Mouse (Mus musculus): ENCODE measurements around the gene Far1.
A peak's percentile ranks its signal among the peaks of the same experiment; 100 is the strongest.

Gene Far1

DNA sequence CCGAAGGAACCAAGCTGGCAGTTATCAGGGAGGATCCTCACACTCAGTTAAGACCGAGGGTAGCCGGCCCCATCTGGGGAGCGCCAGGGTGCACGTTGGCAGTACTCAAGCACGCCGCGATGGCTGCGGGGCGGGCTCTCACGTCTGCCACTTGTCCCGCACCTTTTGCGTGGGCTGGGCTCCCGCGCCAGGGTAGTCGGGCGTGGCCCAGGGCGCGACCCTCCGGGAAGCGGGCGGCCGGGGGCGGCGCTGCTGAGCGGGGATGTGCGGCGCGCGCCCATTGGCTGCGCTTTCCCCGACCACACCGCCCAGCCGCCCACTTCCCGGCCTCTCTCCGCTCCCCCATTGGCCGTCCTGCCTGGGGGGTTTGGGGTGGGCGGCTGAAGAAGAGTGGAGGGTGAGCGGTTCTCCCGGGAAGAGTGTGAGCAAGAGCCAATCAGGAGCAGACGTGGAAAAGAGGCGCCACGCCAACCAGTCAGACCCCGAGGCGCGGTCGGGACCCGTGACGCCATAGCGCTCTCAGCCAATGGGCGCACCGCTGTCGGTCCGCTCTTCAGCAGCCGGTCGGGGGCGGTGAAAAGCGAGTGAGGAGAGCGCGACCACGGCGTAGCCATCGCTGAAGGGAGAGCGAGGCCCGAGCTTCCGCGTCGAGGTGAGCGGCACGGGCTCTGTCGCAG is at the start of gene Far1:
Gene Far1 (plus strand): TSS at position 549 of the 677 bp plus-strand sequence.
- peak; percentile 87 to 92 for DNase-seq (ENCODE audit: low spot score in 2 of 2)

DNA sequence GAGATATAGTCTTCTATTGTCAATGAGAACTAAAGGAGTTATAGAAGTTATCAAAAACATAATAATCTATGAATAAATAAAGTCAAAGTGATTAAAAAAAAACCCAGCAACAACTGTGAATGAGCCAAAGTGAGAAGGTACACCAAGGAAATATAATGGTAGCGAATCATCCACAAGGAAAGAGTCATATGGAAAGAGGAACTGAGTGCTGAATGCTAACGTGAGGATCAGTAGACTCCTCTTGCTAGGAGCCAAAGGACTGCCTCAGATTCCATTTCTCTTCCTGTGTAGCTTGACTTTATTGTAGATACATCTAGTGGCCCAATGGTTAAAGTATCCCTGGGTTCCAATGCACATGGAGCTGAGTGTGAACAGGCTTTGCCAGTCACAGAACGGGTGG is 45.3 kb upstream of the Far1 start:
- no peak for DNase-seq (ENCODE audit: low spot score in 2 of 2)

DNA sequence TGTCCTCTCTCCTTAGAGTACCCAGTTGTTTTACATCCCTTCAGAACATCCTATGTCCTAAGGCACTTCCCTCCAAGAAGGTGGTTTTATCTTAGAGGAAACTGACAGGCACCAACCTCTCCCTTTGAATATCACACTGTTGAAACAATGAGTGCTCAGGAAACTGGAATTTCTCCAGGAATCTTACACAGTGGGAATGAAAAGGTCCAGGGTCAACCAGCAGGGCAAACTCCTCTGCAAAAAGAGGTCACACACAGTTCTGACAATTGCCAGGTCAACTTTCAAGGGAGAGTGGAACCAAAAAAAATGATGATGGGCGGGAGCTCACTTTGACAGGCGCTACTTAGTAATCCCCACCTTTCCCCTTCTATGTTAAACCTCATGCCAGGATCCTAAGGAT is 43.0 kb upstream of the Far1 start:
- no peak for DNase-seq (ENCODE audit: low spot score in 2 of 2)

GRCm38 (mm10) chr7:113471653-113472052 is 42.0 kb upstream of the Far1 start:
- DNase-seq (ENCODE audit: low spot score in 2 of 2) = no peak

- no peak for DNase-seq (ENCODE audit: low spot score in 2 of 2)
Observed at GRCm38 (mm10) chr7:113495792-113496191, 17.8 kb upstream of the Far1 start.

DNA sequence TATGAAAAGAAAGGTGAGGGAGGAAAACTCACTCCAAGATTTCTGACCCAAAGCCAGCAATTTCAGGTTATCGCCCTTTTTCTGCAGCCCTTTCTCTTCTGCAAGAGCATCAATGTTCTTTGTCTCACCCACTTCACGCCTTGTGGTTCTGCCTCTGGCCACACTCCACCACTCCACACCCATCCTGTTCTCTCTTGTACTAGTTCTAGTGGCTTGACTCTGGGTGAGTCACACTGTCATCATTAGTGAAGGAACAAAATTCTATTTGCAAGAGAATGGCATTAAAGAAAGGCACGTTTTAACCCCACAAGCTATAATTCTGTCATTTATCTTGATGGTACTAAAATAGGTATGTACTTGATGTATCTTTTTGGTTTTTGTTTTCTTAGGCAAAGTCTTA is 15.2 kb upstream of the Far1 start:
- DNase-seq (ENCODE audit: low spot score in 2 of 2) = no peak

DNA sequence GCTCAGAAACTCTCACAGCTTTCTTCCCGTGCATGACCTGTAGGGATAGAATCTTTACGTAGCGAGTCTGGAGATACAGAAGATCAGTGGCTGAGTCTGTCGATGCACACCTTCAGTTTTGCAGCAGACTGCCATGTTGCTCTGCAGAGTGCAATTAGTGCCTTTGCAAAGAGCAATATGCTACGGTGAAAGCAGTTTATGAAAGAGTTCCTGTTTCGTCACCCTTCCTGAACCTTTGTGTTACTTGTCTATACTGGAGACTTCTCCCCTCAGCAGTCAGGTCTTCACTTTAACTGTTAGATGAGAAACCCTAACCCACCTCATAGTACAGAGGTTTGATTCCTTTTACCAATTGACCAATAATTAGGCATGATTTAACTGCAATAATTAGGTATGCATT is 13.8 kb upstream of the Far1 start:
- no peak for DNase-seq (ENCODE audit: low spot score in 2 of 2)

GRCm38 (mm10) chr7:113502453-113502852 is 11.2 kb upstream of the Far1 start:
- DNase-seq (ENCODE audit: low spot score in 2 of 2) = no peak

DNA sequence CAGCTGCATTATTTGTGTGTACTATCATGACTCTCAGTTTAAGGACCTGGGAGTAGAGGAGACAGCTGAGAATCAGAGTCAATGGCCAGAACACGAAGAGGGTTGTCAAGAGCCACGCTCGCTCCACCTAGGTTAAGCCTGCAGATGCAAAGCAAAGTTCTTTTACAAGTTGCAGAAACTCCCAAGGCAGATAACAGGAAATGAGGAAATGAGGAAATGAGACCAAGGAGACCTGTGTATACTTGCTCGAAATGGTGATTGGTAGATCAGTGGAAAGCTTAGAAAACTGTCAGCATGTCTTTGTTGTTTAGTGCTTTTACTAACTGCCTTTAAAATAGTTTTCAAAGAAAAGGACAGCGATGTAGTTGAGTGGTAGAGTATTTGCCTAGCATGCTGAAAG is 8.6 kb upstream of the Far1 start:
- DNase-seq (ENCODE audit: low spot score in 2 of 2) = no peak

DNA sequence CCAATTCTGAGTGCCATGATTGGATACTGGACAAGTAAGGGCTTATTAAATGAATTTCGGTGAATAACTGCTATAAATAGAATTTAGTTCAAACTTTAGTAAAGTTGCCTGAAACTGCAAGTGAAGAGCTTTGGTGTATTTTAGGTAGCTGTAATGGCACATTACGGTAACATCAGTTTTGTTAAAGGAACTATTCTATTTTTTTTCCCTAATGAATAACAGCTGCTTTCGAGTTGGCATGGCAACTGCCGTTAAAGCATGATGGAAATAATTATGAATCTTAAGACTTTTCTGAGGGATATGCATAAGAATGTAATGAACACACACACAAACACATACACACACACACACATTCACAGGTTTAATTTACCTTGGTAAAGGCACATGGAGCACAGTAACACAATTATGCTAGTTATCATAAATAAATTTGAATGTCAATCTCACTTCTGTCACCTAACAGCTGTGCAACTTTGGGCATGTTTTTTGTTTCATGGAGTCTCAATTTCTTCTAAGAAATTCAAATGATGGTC is 8.1 kb upstream of the Far1 start:
- no peak for DNase-seq (ENCODE audit: low spot score in 2 of 2)

GRCm38 (mm10) chr7:113507846-113508245 is 5.8 kb upstream of the Far1 start:
- DNase-seq (ENCODE audit: low spot score in 2 of 2) = no peak

DNA sequence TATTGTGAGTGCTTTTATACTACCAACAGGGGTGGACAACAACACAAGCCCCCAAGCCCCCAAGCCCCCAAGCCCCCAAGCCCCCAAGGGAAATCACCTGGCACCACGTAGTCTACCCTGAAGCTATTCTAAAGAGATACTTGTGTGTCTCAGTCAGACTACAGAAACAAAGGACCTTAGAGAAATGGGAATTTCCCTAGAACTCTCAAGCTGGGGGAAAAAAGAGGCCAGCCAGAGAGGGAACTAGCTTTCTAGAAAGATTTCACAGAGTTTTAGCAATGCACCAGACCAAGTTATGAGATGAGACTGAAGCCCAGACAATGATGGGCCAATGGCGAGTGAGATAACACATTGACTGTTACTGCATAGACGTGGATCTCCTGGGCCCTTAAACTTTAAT is 2.2 kb upstream of the Far1 start:
- no peak for DNase-seq (ENCODE audit: low spot score in 2 of 2)

- DNase-seq (ENCODE audit: low spot score in 2 of 2) = no peak
Observed at GRCm38 (mm10) chr7:113512527-113513285, 928 bp upstream of the Far1 start.

DNA sequence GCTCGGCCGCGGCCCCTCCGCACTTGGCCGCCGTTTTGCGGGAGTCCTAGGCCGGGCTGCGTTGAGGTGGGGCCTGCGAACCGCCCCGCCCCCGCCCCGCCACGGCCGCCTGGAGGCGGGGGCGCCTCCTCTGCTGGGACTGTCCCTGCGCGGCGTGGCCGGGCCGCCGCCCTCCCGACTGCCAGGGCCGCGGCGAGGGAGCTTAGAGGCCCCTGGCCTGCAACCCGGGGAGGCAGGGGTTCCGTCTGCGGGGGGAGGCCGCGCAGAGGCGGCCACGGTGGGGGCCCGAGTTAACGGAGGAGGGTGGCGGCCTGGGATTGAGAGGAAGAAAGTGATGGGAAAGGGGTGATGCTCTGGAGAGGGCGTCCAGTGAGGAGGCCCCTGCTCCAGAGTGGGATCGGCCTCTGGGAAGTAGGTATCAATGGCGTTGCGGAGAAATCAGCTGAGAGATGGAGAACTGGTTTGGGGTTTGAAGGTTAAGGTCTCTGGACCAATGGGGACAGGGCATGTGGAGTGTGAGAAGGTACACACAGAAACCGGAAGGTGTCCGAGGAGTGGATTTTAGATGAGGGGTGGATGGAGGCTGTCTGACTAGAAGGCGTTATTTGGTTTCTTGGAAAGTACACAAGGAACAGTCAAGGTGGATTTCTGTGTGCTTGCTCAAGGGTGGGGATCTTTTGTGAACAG is 472 bp downstream of the Far1 start:
- no peak for DNase-seq (ENCODE audit: low spot score in 2 of 2)

DNA sequence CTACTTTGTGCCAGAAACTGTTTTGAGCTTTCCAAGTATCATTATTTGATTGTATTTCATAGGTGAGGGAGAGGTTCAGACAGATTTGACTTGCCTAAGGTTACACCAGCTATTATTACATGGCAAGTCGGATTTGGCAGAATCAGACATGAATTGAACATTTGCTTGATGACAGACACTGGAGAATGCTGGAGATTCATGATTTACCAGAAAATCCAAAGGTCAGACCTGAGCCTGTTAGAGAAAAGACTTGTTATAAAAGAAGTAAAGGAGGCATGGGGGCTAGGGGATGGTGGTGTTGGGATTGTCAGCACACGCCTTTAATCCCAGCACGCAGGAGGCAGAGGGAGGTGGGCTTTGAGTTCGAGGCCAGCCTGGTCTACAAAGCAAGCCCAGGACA is 2.2 kb downstream of the Far1 start:
- no peak for DNase-seq (ENCODE audit: low spot score in 2 of 2)

DNA sequence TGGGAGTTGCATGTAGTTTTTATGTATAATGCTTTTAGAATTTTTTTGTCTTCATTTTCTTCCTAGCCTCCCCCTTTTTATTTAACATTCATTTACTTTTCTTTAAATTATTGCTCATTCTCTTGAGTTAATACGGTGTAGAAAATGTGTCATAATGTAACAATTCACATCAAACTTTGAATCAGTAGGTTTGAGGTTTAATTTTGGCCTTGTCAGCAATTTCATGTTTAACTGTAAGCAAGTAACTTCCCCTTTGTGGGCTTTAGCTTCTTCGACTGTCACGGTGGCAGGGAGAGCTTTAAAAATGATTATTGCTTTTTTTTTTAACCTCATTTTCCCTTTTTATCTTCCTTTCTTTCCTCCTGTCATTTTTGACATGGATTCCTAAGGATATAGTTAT is 4.8 kb downstream of the Far1 start:
- DNase-seq (ENCODE audit: low spot score in 2 of 2) = no peak

DNA sequence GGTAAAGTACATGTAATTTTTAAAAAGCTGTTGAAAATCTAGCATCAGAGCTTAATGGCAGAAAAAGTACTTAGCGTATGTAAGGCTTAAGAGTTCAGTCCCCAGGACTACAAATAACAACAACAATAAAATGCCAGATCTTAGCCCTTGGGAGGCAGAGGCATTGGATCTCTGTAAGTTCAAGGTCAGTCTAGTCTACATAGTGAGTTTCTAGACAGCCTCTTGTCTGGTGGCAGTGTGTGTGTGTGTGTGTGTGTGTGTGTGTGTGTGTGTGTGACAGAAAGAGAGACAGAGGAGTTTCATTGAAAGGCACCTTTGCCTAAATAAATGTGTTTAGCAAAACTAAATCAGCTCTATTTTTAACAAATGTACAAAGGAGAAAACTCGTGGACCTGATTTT is 5.3 kb downstream of the Far1 start:
- DNase-seq (ENCODE audit: low spot score in 2 of 2) = no peak

GRCm38 (mm10) chr7:113543158-113543557 is 29.5 kb downstream of the Far1 start:
- DNase-seq (ENCODE audit: low spot score in 2 of 2) = no peak

GRCm38 (mm10) chr7:113551742-113552463 is 38.3 kb downstream of the Far1 start:
- DNase-seq (ENCODE audit: low spot score in 2 of 2) = no peak

DNA sequence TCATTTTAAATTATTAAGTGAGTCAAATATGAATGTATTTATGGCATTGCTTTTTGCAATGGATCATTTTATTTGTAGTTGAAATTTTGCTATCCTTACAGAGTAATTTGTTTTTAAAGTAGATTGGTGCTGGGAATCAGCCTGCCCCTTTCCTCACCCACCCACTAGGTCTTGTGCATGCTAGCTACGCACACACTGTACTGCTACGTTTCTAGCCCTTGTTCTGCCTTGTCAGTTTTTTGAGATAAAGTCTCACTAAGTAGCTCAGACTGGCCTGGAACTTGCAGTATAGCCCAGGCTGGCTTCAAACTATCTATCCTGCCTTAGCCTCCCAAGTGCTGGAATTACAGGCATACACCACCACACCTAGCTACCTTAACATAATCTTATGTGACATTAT is 38.9 kb downstream of the Far1 start:
- DNase-seq (ENCODE audit: low spot score in 2 of 2) = no peak

GRCm38 (mm10) chr7:113556138-113556537 is 42.5 kb downstream of the Far1 start:
- no peak for DNase-seq (ENCODE audit: low spot score in 2 of 2)

DNA sequence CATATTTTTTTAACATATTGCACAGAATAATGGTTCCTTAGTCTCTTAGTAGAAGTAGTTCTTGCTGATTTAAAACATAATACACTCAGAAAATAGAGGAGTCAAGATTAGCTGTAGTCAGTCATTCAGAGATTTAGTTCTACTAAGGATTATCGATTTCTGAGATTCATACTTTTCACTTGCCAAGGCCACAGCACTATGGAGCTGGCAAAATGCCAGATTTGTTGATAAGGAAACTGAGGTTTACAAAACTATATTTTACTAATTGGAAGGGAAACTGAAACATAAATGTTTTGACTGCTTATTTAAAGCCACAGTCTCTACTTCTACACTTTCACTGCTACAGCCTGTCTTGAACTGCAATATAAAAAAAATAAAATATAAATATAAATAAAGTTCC is 53.3 kb downstream of the Far1 start:
- DNase-seq (ENCODE audit: low spot score in 2 of 2) = no peak
